26 mouse cellular contexts compared by ENCODE assay signal in the genomic region with DNA sequence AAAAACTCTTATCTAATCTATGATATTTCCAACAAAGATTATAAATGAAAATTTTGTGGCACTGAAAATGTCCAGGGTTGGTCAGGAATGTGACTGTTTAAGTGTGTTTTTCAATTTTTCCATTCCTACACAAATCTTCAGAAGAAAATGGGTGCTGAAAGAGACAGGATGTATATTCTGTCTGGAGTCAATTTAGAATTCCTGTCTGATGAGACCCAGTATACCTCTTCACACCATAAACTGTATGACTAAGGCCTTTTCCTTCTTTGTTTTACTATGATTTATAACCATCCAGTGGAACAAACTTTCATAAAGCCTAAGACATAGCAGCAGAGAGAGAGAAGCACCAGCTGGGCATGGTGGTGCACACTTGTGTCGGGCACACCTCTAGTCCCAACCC.
DNase-seq lines count a peak whose midpoint lies in the region; ATAC-seq and TF ChIP-seq lines count a peak whose summit lies in the region.
"Had no signal": no experiment of that assay in that cellular context is flagged by ENCODE, and none has a peak within 500 bp of the region (broad histone marks: within the 10 kb centered on the region; RNA-seq: fewer than 3 reads in every experiment).

No protein-coding gene starts in this region.

- H3K4me1 ChIP-seq in intestine, embryonic 14.5 days (replicated peaks; ENCODE audit: control insufficient read depth, insufficient read depth, low read length) = peaks cover 11% of the 10 kb centered on the region
- no peaks in the 10 kb centered on the region for H3K4me1 ChIP-seq in intestine, postnatal 0 days (replicated peaks; ENCODE audit: control insufficient read depth, insufficient read depth, low read length)
- peaks cover 16% of the 10 kb centered on the region for H3K4me1 ChIP-seq in embryonic fibroblast, embryonic 13.5 days (ENCODE audit: control insufficient read depth, insufficient read depth, low read length)
- no peaks in the 10 kb centered on the region for H3K4me1 ChIP-seq in stomach, embryonic 15.5 days
- H3K4me1 ChIP-seq: forebrain, embryonic 12.5 days; hindbrain, embryonic 10.5 days; hindbrain, embryonic 13.5 days had no signal

- no peak overlapping the region for H3K9ac ChIP-seq in intestine, embryonic 14.5 days (ENCODE audit: low read length)
- H3K9ac ChIP-seq in intestine, postnatal 0 days (ENCODE audit: low read depth, low read length) = no peak overlapping the region
- no peak overlapping the region for H3K9ac ChIP-seq in stomach, embryonic 15.5 days
- H3K9ac ChIP-seq: forebrain, embryonic 12.5 days; forebrain, postnatal 0 days; heart, embryonic 12.5 days; heart, embryonic 15.5 days; hindbrain, embryonic 13.5 days had no signal

- peak; percentile 66; the same call in 1 of the 2 replicates for ATAC-seq in intestine, embryonic 14.5 days (replicated peaks; ENCODE audit: low FRiP score, low TSS enrichment, low read depth)
- no peak for ATAC-seq in intestine, postnatal 0 days
- ATAC-seq in stomach, embryonic 15.5 days (ENCODE audit: insufficient read depth, low FRiP score, low read depth) = no peak; the same call in 1 of the 2 replicates
- ATAC-seq: forebrain, postnatal 0 days; hindbrain, embryonic 16.5 days had no signal

- no peak for TF ChIP-seq POLR2A in embryonic fibroblast, embryonic 13.5 days (IDR thresholded peaks at IDR 0.05; ENCODE audit: low read depth, low read length)

- H3K9me3 ChIP-seq in intestine, embryonic 14.5 days (ENCODE audit: control insufficient read depth, low read length) = no peaks in the 10 kb centered on the region
- H3K9me3 ChIP-seq in intestine, postnatal 0 days (ENCODE audit: control insufficient read depth) = no peaks in the 10 kb centered on the region
- no peaks in the 10 kb centered on the region for H3K9me3 ChIP-seq in stomach, embryonic 15.5 days
- H3K9me3 ChIP-seq: forebrain, embryonic 12.5 days; heart, embryonic 12.5 days; heart, embryonic 15.5 days; hindbrain, embryonic 10.5 days; hindbrain, embryonic 13.5 days had no signal

- no peaks in the 10 kb centered on the region for H3K36me3 ChIP-seq in intestine, embryonic 14.5 days (ENCODE audit: control insufficient read depth, insufficient read depth, low read length)
- no peaks in the 10 kb centered on the region for H3K36me3 ChIP-seq in intestine, postnatal 0 days (ENCODE audit: control insufficient read depth, insufficient read depth)
- no peaks in the 10 kb centered on the region for H3K36me3 ChIP-seq in stomach, embryonic 15.5 days
- H3K36me3 ChIP-seq: forebrain, embryonic 12.5 days; G1E; heart, embryonic 12.5 days; heart, embryonic 15.5 days; hindbrain, embryonic 10.5 days; hindbrain, embryonic 13.5 days had no signal

- no peak for TF ChIP-seq CTCF in intestine, postnatal 0 days (IDR thresholded peaks at IDR 0.05; ENCODE audit: low read depth)
- TF ChIP-seq CTCF in embryonic fibroblast, embryonic 13.5 days (IDR thresholded peaks at IDR 0.05; ENCODE audit: borderline replicate concordance, insufficient read depth, low read length) = no peak

- no peaks in the 10 kb centered on the region for H3K27me3 ChIP-seq in intestine, embryonic 14.5 days (replicated peaks; ENCODE audit: control insufficient read depth, insufficient read depth, low read length)
- no peaks in the 10 kb centered on the region for H3K27me3 ChIP-seq in intestine, postnatal 0 days (replicated peaks; ENCODE audit: control insufficient read depth, insufficient read depth, low read length)
- no peaks in the 10 kb centered on the region for H3K27me3 ChIP-seq in stomach, embryonic 15.5 days (replicated peaks)
- H3K27me3 ChIP-seq: forebrain, embryonic 12.5 days; heart, embryonic 12.5 days; heart, embryonic 15.5 days; hindbrain, embryonic 13.5 days had no signal

- H3K4me3 ChIP-seq in intestine, embryonic 14.5 days (ENCODE audit: low read depth, low read length) = no peak overlapping the region
- no peak overlapping the region for H3K4me3 ChIP-seq in intestine, postnatal 0 days (ENCODE audit: low read depth, low read length)
- no peak overlapping the region for H3K4me3 ChIP-seq in embryonic fibroblast, embryonic 13.5 days (ENCODE audit: insufficient read depth, low read length)
- H3K4me3 ChIP-seq in stomach, embryonic 15.5 days (replicated peaks) = no peak overlapping the region
- H3K4me3 ChIP-seq: forebrain, embryonic 12.5 days; heart, embryonic 12.5 days; heart, embryonic 15.5 days; hindbrain, embryonic 10.5 days; hindbrain, embryonic 13.5 days had no signal

- no peak overlapping the region for H3K4me2 ChIP-seq in intestine, embryonic 14.5 days (ENCODE audit: low read length)
- H3K4me2 ChIP-seq in intestine, postnatal 0 days (replicated peaks; ENCODE audit: low read depth) = no peak overlapping the region
- H3K4me2 ChIP-seq in stomach, embryonic 15.5 days = no peak overlapping the region
- H3K4me2 ChIP-seq: forebrain, embryonic 12.5 days; heart, embryonic 12.5 days; heart, embryonic 15.5 days; hindbrain, embryonic 13.5 days had no signal

- 0 out of 2 replicates have a peak overlapping the region, but pooled peaks have one; percentile 6 for H3K27ac ChIP-seq in intestine, embryonic 14.5 days (ENCODE audit: low read depth)
- H3K27ac ChIP-seq in intestine, postnatal 0 days (ENCODE audit: low read depth, low read length) = no peak overlapping the region
- peak overlapping the region; percentile 86 for H3K27ac ChIP-seq in embryonic fibroblast, embryonic 13.5 days (ENCODE audit: insufficient read depth, low read length)
- H3K27ac ChIP-seq in stomach, embryonic 15.5 days = 0 out of 2 replicates have a peak overlapping the region, but pooled peaks have one; percentile 11
- H3K27ac ChIP-seq: forebrain, embryonic 12.5 days; heart, embryonic 15.5 days; hindbrain, embryonic 10.5 days; hindbrain, embryonic 13.5 days had no signal

- 39% methylated on average over 1 of the region's 1 CpGs for WGBS in intestine, embryonic 14.5 days
- 68% methylated on average over 1 of the region's 1 CpGs for WGBS in intestine, postnatal 0 days
- 47% methylated on average over 1 of the region's 1 CpGs for WGBS in stomach, embryonic 15.5 days

- no peak for DNase-seq in intestine, embryonic 14.5 days (ENCODE audit: low spot score)
- DNase-seq in gastrocnemius, adult 18-20 months (ENCODE audit: low spot score) = no peak
- DNase-seq in c-Kit-positive CD71-positive TER-119-positive erythroid progenitor cells, embryonic 14.5 days (ENCODE audit: low spot score) = no peak
- DNase-seq: adrenal gland, adult 2 months; adrenal gland, postnatal 14 days; B cell, adult 2 months; cerebellum, adult 11-12 months; cerebellum, adult 8-10 months; cerebellum, postnatal 10 days; cerebellum, postnatal 36 days; forebrain, postnatal 0 days; gastrocnemius, postnatal 25 days; heart, adult 18-20 months; heart, postnatal 10 days; heart, postnatal 36 days; kidney, adult 18-20 months had no signal
